Mouse (Mus musculus) neural tube, embryonic 14.5 days (tissue): ENCODE results near the gene Ptger4. TPM values are rescaled to one million over a fixed set of nuclear protein-coding genes. Genes with fewer than 3 reads are reported as not detected.

Experiments used
- ATAC-seq: fragments of 200-750 bp; cut with Nextera tagmentation; 2 replicates; pipeline ENCODE4 v1.8.0; 2017; ENCODE audit warnings: low read depth, mild to moderate bottlenecking, moderate TSS enrichment, moderate library complexity
- H3K27ac ChIP-seq: fragments of 300-500 bp; sonication (generic); 2 replicates; pipeline ENCODE4 v1.5.1; 2014; ENCODE audit warnings: low read depth, mild to moderate bottlenecking, control low read depth, low read length, moderate library complexity, mixed read lengths
- H3K27me3 ChIP-seq: fragments of 300-500 bp; sonication (generic); 2 replicates; pipeline ENCODE4 v1.6.1; 2014; ENCODE audit warnings: low read length; ENCODE audit not compliant: control insufficient read depth, insufficient read depth
- H3K36me3 ChIP-seq: fragments of 300-500 bp; sonication (generic); 2 replicates; pipeline ENCODE4 v1.6.1; 2014; ENCODE audit warnings: low read length, mixed read lengths; ENCODE audit not compliant: control insufficient read depth, insufficient read depth
- H3K4me1 ChIP-seq: fragments of 300-500 bp; sonication (generic); 2 replicates; pipeline ENCODE4 v1.6.1; 2014; ENCODE audit warnings: low read length; ENCODE audit not compliant: control insufficient read depth, insufficient read depth
- H3K4me2 ChIP-seq: fragments of 300-500 bp; sonication (generic); 2 replicates; pipeline ENCODE4 v1.6.1; 2014; ENCODE audit warnings: mild to moderate bottlenecking, low read depth, low read length, control low read depth
- H3K4me3 ChIP-seq: fragments of 300-500 bp; sonication (generic); 2 replicates; pipeline ENCODE4 v1.5.1; 2014; ENCODE audit warnings: low read depth, low read length, control low read depth, mixed read lengths
- H3K9ac ChIP-seq: fragments of 300-500 bp; sonication (generic); replicated peaks from 2 replicates; pipeline ENCODE4 v1.6.1; 2014; ENCODE audit warnings: low read depth, mild to moderate bottlenecking, control low read depth, low read length, mixed read lengths
- H3K9me3 ChIP-seq: fragments of 300-500 bp; sonication (generic); 2 replicates; pipeline ENCODE4 v1.6.1; 2016; ENCODE audit warnings: low read length; ENCODE audit not compliant: control insufficient read depth
- WGBS: fragments of 180-500 bp; shearing (Covaris S2); extraction: QIAGEN DNeasy Blood & Tissue Kit; methylation state at CpG from one replicate; pipeline ENCODE4 v1.1.7; 2014; 5-methylcytosine and 5-hydroxymethylcytosine counted together
- polyA plus RNA-seq: library from polyadenylated mRNA; unstranded; fragments of >200 nt; fragmentation: Nextera tagmentation; extraction: Ambion mirVana; gene quantifications from 2 replicates; pipeline ENCODE4 v1.2.1, GENCODE M21; 2014

Gene Ptger4
- polyA plus RNA-seq, 1 experiment from 2014 or later: 5.8 TPM

GRCm38 (mm10) chr15:5188029-5188428, 56.0 kb downstream of the Ptger4 start:
- no peak overlapping the region for H3K27ac ChIP-seq
- no peak overlapping the region for H3K4me3 ChIP-seq
- H3K27me3 ChIP-seq: no peaks in the 10 kb centered on the region
- H3K9ac ChIP-seq: no peak overlapping the region
- no peak overlapping the region for H3K4me2 ChIP-seq
- H3K9me3 ChIP-seq: no peaks in the 10 kb centered on the region
- H3K4me1 ChIP-seq: peaks cover 12% of the 10 kb centered on the region
- H3K36me3 ChIP-seq: peaks cover 4% of the 10 kb centered on the region; the same call in 1 of the 2 replicates
- no peak for ATAC-seq
- 94% methylated on average over 1 of the region's 1 CpGs for WGBS

GRCm38 (mm10) chr15:5187116-5187515, 56.9 kb downstream of the Ptger4 start:
- H3K27ac ChIP-seq: no peak overlapping the region
- no peaks in the 10 kb centered on the region for H3K27me3 ChIP-seq
- no peak overlapping the region for H3K4me2 ChIP-seq
- ATAC-seq: no peak
- H3K36me3 ChIP-seq: peaks cover 4% of the 10 kb centered on the region; the same call in 1 of the 2 replicates
- H3K9me3 ChIP-seq: no peaks in the 10 kb centered on the region
- no peak overlapping the region for H3K9ac ChIP-seq
- whole genome bisulfite sequencing: 60% methylated on average over 4 of the region's 4 CpGs
- H3K4me3 ChIP-seq: no peak overlapping the region
- peaks cover 12% of the 10 kb centered on the region for H3K4me1 ChIP-seq

DNA sequence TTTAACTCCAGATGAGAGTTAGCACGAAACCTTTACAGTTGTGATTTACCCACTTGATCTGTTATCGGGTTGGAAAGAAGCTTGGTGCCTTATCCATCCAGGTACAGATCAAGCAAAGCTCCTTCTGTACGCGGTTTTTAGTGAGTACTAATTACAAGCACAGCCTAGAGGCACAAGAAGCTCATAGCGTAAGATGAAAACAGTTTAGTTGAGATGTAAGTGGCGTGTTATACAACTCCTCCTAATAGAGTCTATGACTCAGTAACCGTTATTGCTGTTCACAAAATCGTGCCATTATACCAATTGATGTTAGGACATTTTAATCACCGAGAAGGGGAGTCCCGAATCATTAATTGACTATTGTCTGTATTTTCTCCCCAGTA, 57.7 kb downstream of the Ptger4 start:
- WGBS: 34% methylated on average over 10 of the region's 10 CpGs
- Histone ChIP-seq H3K4me2 (peak overlapping the region; percentile 77), H3K27me3 (no peaks in the 10 kb centered on the region), H3K36me3 (peaks cover 4% of the 10 kb centered on the region; the same call in 1 of the 2 replicates), H3K9ac (peak overlapping the region; percentile 82), H3K9me3 (no peaks in the 10 kb centered on the region), H3K27ac (peak overlapping the region; percentile 29; the same call in 1 of the 2 replicates), H3K4me1 (peaks cover 12% of the 10 kb centered on the region), H3K4me3 (peak overlapping the region; percentile 93)
- ATAC-seq: 0 out of 2 replicates have a peak, but pooled peaks have one; percentile 5

- H3K4me2 ChIP-seq: peak within 1 kb of the TSS; percentile 77
- no peaks in the 10 kb centered on the region for H3K27me3 ChIP-seq
- H3K27ac ChIP-seq: peak within 1 kb of the TSS; percentile 29
- under 1% methylated on average over 54 of the region's 55 CpGs for WGBS
- no peaks in the 10 kb centered on the region for H3K9me3 ChIP-seq
- peak; percentile 91 for ATAC-seq
- H3K9ac ChIP-seq: peak within 1 kb of the TSS; percentile 82
- H3K36me3 ChIP-seq: peaks cover 3% of the 10 kb centered on the region; the same call in 1 of the 2 replicates
- H3K4me3 ChIP-seq: peak within 1 kb of the TSS; percentile 93
- peaks cover 12% of the 10 kb centered on the region for H3K4me1 ChIP-seq
Measured at GRCm38 (mm10) chr15:5185366-5186292, 58.4 kb downstream of the Ptger4 start, which contains the start of gene Ttc33. TSS of gene Ttc33 (plus strand) at chr15:5185525.

DNA sequence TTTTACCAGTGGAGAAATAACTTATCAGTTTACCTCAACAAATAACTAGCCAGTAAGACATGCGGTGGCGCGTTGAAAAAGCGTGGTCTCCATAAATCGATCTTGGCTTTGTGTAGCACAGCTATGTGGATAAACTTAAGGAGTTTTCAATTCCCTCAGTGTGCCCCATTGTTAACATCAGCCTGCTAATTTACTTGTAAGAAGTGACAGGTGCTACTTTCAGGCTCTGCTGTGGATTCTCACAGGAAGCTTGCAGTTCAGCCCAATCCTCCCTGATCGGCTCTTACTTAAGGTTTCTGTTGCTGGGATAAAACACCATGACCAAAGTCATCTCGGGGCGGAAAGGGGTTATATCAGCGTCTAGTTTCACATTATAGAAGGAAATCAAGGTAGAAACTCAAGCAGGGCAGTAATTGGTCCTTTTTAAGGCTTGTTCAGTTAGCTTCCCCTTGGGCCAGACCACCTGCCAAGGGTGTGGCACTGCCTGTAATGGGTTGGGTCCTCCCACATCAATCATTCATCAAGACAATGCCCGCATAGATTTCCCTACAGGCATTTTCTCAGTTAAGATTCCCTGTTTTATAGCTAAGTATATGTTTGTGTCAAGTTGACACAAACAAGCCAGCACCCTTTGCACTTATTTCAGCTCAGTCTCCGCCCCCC, 59.2 kb downstream of the Ptger4 start:
- peak overlapping the region; percentile 93 for H3K4me3 ChIP-seq
- H3K27me3 ChIP-seq: no peaks in the 10 kb centered on the region
- H3K27ac ChIP-seq: peak overlapping the region; percentile 29; the same call in 1 of the 2 replicates
- no peaks in the 10 kb centered on the region for H3K9me3 ChIP-seq
- peaks cover 12% of the 10 kb centered on the region for H3K4me1 ChIP-seq
- ATAC-seq: peak; percentile 32
- no peaks in the 10 kb centered on the region for H3K36me3 ChIP-seq
- peak overlapping the region; percentile 77 for H3K4me2 ChIP-seq
- WGBS: 46% methylated on average over 10 of the region's 11 CpGs
- H3K9ac ChIP-seq: peak overlapping the region; percentile 82

DNA sequence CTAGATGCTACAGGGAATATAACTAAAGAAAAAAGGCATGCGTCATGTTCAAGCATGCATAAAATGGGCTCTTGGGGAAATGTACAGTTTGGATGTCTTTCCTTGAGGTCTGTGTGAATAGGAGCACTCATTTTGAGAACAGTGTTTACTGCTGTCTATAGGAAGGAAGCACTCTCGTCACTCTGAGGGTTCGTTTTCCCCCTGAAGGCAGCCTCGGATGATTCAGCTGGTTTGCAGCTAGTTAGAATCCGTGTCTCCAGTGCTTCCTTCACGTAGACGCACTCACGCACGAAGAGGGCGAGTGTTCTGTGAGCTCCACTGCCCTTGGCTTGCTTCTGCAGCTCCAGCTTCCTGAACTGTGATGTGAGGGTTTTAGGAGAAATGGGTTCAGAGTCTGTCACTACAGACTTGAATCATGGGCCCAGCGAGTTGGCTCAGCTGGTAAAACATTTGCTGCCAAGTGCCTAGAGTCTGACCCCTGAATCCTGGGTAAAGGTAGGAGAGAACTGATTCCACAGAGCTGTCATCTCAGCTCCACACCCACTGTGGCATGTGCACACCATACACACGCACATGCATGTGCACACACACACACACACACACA, 70.7 kb downstream of the Ptger4 start:
- H3K36me3 ChIP-seq: peaks cover 35% of the 10 kb centered on the region
- H3K9ac ChIP-seq: no peak overlapping the region

DNA sequence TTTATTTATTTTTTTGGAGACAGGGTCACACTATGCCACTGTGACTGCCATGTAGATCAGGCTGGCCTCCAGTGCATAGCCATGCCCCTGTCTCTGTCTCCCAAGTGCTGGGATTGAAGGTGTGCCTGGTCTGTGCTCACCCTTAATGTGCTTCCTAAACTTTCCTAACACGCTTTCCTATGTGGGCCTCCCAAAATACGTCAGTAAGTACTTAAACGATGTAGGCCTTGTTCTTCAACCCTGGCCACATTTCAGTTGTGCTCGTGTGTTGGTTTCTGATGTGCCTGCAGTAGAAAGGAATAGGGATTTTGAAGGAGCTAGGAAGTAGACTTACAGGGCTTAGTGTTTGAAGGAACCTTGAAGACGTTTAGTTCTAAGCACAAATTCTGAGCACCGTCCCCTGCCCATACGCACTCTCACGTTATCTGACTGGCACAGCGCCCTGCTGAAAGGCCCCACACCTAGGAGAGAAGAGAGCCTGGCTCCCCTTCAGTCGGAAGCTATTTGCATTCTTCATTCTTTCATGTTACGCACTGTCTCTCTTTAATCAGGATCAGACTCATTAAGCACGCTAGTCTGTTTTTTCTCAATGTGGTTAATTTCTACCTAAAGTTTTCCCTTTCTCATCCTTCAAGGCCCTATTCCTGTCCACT, 78.7 kb downstream of the Ptger4 start:
- no peak for ATAC-seq
- Histone ChIP-seq H3K9ac (no peak overlapping the region), H3K4me2 (no peak overlapping the region), H3K27me3 (no peaks in the 10 kb centered on the region), H3K9me3 (no peaks in the 10 kb centered on the region), H3K36me3 (peaks cover 16% of the 10 kb centered on the region), H3K4me3 (no peak overlapping the region), H3K4me1 (no peaks in the 10 kb centered on the region), H3K27ac (no peak overlapping the region)
- WGBS: 86% methylated on average over 12 of the region's 12 CpGs

More for the DNA sequence above, 70.7 kb downstream of the Ptger4 start:
- no peak overlapping the region for H3K4me2 ChIP-seq
- H3K4me1 ChIP-seq: no peaks in the 10 kb centered on the region
- H3K27ac ChIP-seq: no peak overlapping the region
- WGBS: 92% methylated on average over 12 of the region's 12 CpGs
- no peaks in the 10 kb centered on the region for H3K9me3 ChIP-seq
- H3K4me3 ChIP-seq: no peak overlapping the region
- no peak for ATAC-seq
- H3K27me3 ChIP-seq: no peaks in the 10 kb centered on the region

GRCm38 (mm10) chr15:5158827-5159226, 85.2 kb downstream of the Ptger4 start:
- ATAC-seq: no peak
- H3K9ac ChIP-seq: no peak overlapping the region
- peaks cover 4% of the 10 kb centered on the region; the same call in 1 of the 2 replicates for H3K36me3 ChIP-seq
- no peaks in the 10 kb centered on the region for H3K27me3 ChIP-seq
- no peak overlapping the region for H3K4me3 ChIP-seq
- no peaks in the 10 kb centered on the region for H3K4me1 ChIP-seq
- no peak overlapping the region for H3K27ac ChIP-seq
- WGBS: 83% methylated on average over 6 of the region's 6 CpGs
- H3K9me3 ChIP-seq: no peaks in the 10 kb centered on the region
- no peak overlapping the region for H3K4me2 ChIP-seq
